Mouse (Mus musculus) embryonic facial prominence, embryonic 10.5 days (tissue): ENCODE data around the gene Spsb4. TPM values are rescaled to one million over a fixed set of nuclear protein-coding genes. Genes with fewer than 3 reads are reported as not detected.

Source experiments
- DNase-seq: peaks from one replicate; pipeline ENCODE4 v3.0.0-alpha.2; 2017; ENCODE audit warnings: low spot score
- H3K27ac ChIP-seq: fragments of 300-500 bp; sonication (generic); replicated peaks from 2 replicates; pipeline ENCODE4 v1.5.1; 2016; ENCODE audit warnings: mild to moderate bottlenecking
- H3K27me3 ChIP-seq: fragments of 300-500 bp; sonication (generic); replicated peaks from 2 replicates; pipeline ENCODE4 v1.6.1; 2016; ENCODE audit warnings: low read depth, mild to moderate bottlenecking; ENCODE audit not compliant: poor library complexity, severe bottlenecking
- H3K36me3 ChIP-seq: fragments of 300-500 bp; sonication (generic); replicated peaks from 2 replicates; pipeline ENCODE4 v1.6.1; 2016; ENCODE audit warnings: mild to moderate bottlenecking, moderate library complexity
- H3K4me1 ChIP-seq: fragments of 300-500 bp; sonication (generic); 2 replicates; pipeline ENCODE4 v1.6.1; 2016
- H3K4me3 ChIP-seq: fragments of 300-500 bp; sonication (generic); 2 replicates; pipeline ENCODE4 v1.5.1; 2016; ENCODE audit warnings: mild to moderate bottlenecking, moderate library complexity
- H3K9me3 ChIP-seq: fragments of 300-500 bp; sonication (generic); 2 replicates; pipeline ENCODE4 v1.6.1; 2016; ENCODE audit warnings: mild to moderate bottlenecking
- WGBS: fragments of 180-500 bp; shearing (Covaris S2); methylation state at CpG from one replicate; pipeline ENCODE4 v1.1.7; 2016; 5-methylcytosine and 5-hydroxymethylcytosine counted together
- polyA plus RNA-seq: library from polyadenylated mRNA; unstranded; fragments of >200 nt; fragmentation: Nextera tagmentation; extraction: Ambion mirVana; gene quantifications from 2 replicates; pipeline ENCODE4 v1.2.1, GENCODE M21; 2016

Spsb4 gene
- 102 and 123 TPM in 2 replicates for polyA plus RNA-seq

DNA sequence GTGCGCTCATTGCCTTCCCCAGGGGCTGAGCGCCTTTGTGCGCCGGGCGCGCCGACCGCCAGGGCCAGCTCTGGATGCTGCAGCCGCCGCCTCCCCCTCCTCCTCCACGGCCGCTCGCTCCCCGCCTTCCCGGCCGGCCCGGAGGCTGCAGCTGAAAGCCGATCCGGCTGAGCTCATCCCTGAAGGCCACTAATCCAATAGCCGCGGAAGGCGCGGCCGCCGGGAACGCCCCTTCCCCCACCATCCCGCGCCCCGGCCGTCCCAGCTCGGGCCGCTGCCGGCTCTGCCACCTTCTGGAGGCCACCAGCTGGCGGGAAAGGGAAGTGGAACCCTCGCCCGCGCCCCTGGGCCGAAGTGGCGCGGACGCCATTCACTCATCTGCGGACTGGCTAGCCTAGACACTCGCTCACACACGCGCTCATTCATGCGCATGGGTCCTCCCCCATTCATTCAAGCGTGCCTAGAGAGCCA is at the start of gene Spsb4:
Gene Spsb4, minus strand, starts transcription at position 167 of the 471 bp plus-strand sequence.
- peak; percentile 97 for DNase-seq
- H3K4me1 ChIP-seq, result peaks cover 58% of the 10 kb centered on the region
- peak within 1 kb of the TSS; percentile 97 for H3K27ac ChIP-seq
- under 1% methylated on average over 47 of the region's 47 CpGs for WGBS
- peak within 1 kb of the TSS; percentile 81 for H3K4me3 ChIP-seq
- peaks cover 35% of the 10 kb centered on the region for H3K27me3 ChIP-seq
- 0 out of 2 replicates have a peak, but pooled peaks cover 6% of the 10 kb centered on the region for H3K36me3 ChIP-seq
- H3K9me3 ChIP-seq, result no peaks in the 10 kb centered on the region

DNA sequence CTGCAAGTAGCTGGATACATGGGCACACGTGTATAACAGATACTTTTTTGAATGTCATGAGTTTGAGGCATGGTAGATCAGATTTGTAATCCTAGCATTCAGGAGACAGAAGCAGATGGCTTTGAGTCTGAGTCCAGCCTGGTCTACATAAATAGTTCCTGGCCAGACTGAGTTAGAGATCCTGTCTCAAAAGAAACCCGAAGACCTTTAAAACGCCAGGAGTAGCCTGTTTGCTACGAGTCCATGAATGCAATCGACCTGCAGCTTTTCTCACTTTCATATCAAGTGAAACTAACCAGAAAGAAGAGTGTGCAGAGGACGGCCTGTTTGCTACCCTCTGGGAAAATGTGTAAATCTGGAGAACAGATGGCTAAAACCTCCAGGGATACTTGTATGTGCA is 49.1 kb upstream of the Spsb4 start:
- no peaks in the 10 kb centered on the region for H3K9me3 ChIP-seq
- peaks cover 16% of the 10 kb centered on the region for H3K36me3 ChIP-seq
- 87% methylated on average over 6 of the region's 6 CpGs for WGBS
- peaks cover 19% of the 10 kb centered on the region for H3K4me1 ChIP-seq
- no peak overlapping the region for H3K4me3 ChIP-seq
- H3K27ac ChIP-seq, result no peak overlapping the region
- H3K27me3 ChIP-seq, result no peaks in the 10 kb centered on the region
- DNase-seq, result no peak

DNA sequence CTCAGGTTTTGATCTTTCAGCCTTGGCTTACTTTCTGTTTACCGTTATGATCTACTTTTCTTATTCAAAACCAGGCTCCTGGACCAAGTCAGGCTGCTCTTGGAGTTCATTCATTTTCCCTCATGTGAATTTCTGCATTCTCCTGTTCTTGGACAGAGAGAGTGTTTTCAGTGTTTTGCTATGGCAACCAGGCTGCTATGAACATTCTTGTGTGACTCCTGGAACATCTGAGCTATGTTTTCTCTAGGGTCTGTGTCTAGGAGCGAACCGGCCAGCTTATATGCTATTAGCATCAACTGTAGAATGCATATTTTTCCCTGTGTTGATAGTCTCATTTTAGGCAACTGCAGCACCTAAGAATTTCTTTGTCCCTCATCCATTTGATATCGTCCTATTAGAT is 47.2 kb upstream of the Spsb4 start:
- H3K27me3 ChIP-seq, result no peaks in the 10 kb centered on the region
- no peak for DNase-seq
- H3K27ac ChIP-seq, result no peak overlapping the region
- 86% methylated on average over 4 of the region's 4 CpGs for WGBS
- H3K4me3 ChIP-seq, result no peak overlapping the region
- H3K9me3 ChIP-seq, result no peaks in the 10 kb centered on the region
- peaks cover 4% of the 10 kb centered on the region; the same call in 1 of the 2 replicates for H3K36me3 ChIP-seq
- peaks cover 21% of the 10 kb centered on the region for H3K4me1 ChIP-seq

DNA sequence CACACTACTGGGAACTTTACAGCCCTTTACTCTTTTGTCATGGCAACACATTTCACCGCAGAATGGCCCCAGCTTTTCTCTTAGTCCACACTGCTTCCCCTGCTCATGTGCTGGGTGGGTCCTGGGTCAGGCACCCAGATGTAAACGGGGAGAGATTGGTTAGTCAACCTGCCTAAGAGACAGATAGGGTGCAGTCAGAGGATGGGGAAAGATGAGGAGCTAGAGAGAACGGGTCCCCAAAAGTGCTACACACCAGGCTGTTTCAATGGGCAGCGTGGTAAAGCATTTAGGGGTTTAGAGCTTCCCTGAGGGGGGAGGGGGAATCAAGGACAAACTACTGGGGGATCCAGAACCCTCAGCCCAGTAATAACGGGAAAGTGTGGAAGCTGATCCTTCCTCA is 46.6 kb upstream of the Spsb4 start:
- WGBS, result 80% methylated on average over 5 of the region's 5 CpGs
- Histone ChIP-seq H3K9me3 (no peaks in the 10 kb centered on the region), H3K4me1 (peaks cover 26% of the 10 kb centered on the region), H3K36me3 (peaks cover 4% of the 10 kb centered on the region; the same call in 1 of the 2 replicates), H3K4me3 (no peak overlapping the region), H3K27ac (no peak overlapping the region), H3K27me3 (no peaks in the 10 kb centered on the region)
- DNase-seq, result no peak

DNA sequence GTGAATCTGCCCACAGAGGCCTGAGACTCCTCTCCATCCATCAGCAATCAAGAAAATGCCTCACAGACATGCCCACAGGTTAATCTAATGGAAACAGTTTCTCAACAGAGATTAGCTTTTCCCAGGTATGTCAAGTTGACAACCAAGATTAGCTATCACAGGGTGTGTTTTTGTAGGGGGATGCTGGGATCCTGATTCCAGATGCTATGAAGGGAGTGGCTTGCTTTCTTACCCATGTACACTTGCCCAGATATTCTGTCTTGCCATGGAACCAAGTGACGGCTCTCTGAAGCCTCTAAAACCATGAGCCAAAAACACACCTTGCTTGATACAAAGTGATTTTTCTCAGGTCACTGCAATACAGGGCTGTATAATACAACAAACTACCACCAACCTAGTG is 45.5 kb upstream of the Spsb4 start:
- peaks cover 4% of the 10 kb centered on the region; the same call in 1 of the 2 replicates for H3K36me3 ChIP-seq
- no peak for DNase-seq
- H3K4me3 ChIP-seq, result no peak overlapping the region
- H3K4me1 ChIP-seq, result peaks cover 26% of the 10 kb centered on the region
- no peaks in the 10 kb centered on the region for H3K9me3 ChIP-seq
- WGBS, result 92% methylated on average over 1 of the region's 1 CpGs
- H3K27me3 ChIP-seq, result no peaks in the 10 kb centered on the region
- no peak overlapping the region for H3K27ac ChIP-seq

DNA sequence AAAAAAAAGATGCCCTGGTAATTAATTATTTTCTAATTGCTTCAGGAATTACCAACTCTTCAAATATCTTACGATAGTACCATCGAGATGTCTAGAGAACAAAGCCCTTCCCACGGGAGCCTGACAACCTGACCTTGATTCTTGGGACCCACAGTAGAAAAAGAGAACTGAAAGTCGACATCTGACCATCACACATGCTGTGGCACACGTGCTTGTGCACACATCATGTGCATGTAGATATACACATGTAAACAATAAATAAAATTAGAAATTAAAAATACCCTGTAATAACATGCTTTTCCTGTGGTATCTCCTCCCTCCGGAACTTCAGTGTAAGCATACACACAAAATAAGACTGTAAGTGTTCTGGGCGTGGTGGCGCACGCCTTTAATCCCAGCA is 43.1 kb upstream of the Spsb4 start:
- no peaks in the 10 kb centered on the region for H3K36me3 ChIP-seq
- H3K4me3 ChIP-seq, result no peak overlapping the region
- H3K9me3 ChIP-seq, result no peaks in the 10 kb centered on the region
- no peak overlapping the region for H3K27ac ChIP-seq
- H3K4me1 ChIP-seq, result peaks cover 35% of the 10 kb centered on the region
- no peak for DNase-seq
- H3K27me3 ChIP-seq, result no peaks in the 10 kb centered on the region
- WGBS, result 95% methylated on average over 9 of the region's 9 CpGs

DNA sequence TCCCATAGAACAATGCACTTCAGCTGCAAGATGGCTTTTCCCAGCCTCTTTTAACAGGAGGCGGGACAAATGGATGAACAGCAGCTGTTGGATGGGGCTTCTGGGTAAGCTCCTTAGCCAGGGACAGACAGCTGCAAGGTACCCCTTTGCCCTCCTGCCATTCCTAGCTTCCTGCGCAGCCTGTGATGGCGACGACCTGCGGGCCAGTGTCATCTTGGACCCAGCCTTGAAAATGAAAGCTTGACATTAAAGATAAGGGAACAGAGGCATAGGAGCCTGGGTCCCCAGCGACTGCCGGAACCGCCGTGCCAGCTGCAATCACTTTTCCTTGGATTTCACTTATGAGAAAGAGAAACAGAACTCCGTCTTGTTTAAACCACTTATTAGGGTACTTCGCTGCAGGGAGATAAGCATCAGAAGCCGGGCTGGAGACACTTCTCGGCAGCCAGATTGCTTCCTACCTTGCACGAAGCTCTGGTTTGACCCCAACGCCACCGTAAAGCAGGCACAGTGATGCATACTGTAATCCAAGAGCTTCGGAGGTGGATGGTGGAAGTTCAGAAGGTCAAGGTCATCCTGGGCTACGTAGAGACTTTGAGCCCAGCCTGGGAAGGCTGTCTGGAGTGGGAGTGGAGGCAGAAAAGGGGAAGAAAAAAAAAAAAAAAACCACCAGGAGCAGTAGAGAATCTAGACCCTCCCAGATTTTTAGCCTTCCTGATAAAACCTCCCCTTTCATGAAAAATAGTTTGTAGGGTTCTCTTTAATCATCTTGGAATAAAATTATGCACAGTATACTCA is 38.1 kb upstream of the Spsb4 start:
- peak overlapping the region; percentile 25; the same call in 1 of the 2 replicates for H3K4me3 ChIP-seq
- DNase-seq, result peak; percentile 63
- 47% methylated on average over 18 of the region's 18 CpGs for WGBS

DNA sequence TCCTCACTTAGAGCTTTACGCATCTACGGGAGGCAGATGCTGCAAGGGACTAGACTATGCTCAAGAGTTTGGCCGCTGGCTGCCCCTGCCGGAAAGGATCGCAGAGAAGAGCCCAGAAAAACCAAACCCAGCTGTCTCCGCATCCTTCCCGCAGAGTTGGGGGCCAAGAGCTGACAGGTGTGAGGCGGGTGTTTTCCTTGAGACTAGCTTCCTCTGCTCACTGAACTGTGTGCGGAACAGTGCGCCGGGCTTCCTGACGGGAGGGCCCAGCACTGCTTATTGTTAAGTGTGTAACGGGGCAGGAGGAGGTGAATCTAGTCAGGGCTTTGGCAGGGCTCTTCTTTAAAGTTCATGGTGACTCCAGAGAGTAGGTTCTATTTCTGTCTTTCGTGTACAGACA is 37.3 kb upstream of the Spsb4 start:
- H3K4me1 ChIP-seq, result peaks cover 37% of the 10 kb centered on the region
- WGBS, result 59% methylated on average over 14 of the region's 14 CpGs
- DNase-seq, result peak; percentile 28
- H3K36me3 ChIP-seq, result no peaks in the 10 kb centered on the region
- H3K4me3 ChIP-seq, result no peak overlapping the region
- H3K9me3 ChIP-seq, result no peaks in the 10 kb centered on the region
- no peaks in the 10 kb centered on the region for H3K27me3 ChIP-seq
- H3K27ac ChIP-seq, result peak overlapping the region; percentile 66

More for the DNA sequence above, 38.1 kb upstream of the Spsb4 start:
- Histone ChIP-seq H3K4me1 (peaks cover 33% of the 10 kb centered on the region), H3K9me3 (no peaks in the 10 kb centered on the region), H3K27ac (peak overlapping the region; percentile 66), H3K27me3 (no peaks in the 10 kb centered on the region), H3K36me3 (no peaks in the 10 kb centered on the region)

DNA sequence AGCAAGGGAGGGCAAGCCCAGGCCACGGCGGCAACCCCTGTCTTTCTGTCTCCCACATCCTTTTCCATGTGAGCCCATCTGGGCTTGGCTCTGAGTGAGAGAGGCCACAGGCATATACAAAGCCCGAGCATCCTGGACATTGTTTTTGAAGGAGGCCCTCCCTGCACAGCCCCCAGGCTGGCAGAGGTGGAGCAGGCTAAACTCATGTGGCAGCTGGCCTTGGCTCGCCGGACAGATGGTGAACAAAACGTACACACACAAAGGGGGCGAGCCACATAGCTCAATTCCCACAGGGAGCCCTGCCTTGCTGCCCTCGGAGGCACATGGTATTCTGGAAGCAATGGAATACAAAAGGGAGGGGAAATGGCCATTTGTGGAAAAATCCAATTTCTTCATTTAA is 32.5 kb upstream of the Spsb4 start:
- Histone ChIP-seq H3K27ac (peak overlapping the region; percentile 77), H3K27me3 (no peaks in the 10 kb centered on the region), H3K4me1 (peaks cover 27% of the 10 kb centered on the region), H3K4me3 (no peak overlapping the region), H3K9me3 (no peaks in the 10 kb centered on the region), H3K36me3 (no peaks in the 10 kb centered on the region)
- DNase-seq, result peak; percentile 58
- WGBS, result 33% methylated on average over 8 of the region's 8 CpGs

DNA sequence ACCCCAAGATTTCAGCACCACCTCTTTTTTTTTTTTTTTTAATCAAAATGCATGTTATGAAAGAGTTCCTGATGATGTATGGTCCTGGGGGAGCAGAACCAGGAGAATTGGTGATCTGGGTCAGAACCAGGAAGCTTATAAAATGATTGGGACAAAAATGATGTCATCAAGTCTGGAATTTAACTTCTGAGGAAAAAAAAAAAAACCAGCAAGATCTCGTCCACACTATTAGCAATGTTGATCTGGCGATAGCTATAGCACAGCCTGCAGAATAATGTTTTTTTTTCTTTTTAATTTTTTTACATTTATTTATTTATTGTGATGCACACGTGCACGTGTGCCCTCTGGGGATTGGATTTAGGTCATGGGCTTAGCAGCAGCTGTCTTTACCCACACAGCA is 27.6 kb upstream of the Spsb4 start:
- Histone ChIP-seq H3K27ac (no peak overlapping the region), H3K27me3 (no peaks in the 10 kb centered on the region), H3K36me3 (no peaks in the 10 kb centered on the region), H3K4me3 (no peak overlapping the region), H3K9me3 (no peaks in the 10 kb centered on the region), H3K4me1 (peaks cover 12% of the 10 kb centered on the region)
- no peak for DNase-seq
- 89% methylated on average over 4 of the region's 4 CpGs for WGBS

DNA sequence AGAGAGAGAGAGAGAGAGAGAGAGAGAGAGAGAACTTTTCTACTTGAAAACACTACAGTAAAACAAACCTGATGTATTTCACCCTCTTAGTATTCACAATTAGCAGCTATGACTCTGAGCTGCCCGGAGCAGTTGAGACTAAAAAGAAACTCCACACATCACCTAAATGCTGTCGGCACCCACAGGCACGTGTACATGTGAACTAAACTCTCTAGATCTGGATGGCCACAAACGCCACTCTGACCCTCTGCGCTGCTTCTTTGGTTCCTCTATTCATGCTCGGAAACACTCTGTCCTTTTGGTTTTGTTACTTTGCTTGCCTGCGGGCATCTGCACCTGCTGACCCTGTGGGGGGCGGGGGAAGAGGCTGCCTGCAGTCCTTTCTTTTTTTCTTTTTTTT is 23.0 kb upstream of the Spsb4 start:
- WGBS, result 76% methylated on average over 8 of the region's 8 CpGs
- peaks cover 6% of the 10 kb centered on the region; the same call in 1 of the 2 replicates for H3K4me1 ChIP-seq
- H3K4me3 ChIP-seq, result no peak overlapping the region
- no peak overlapping the region for H3K27ac ChIP-seq
- H3K36me3 ChIP-seq, result no peaks in the 10 kb centered on the region
- no peaks in the 10 kb centered on the region for H3K27me3 ChIP-seq
- no peaks in the 10 kb centered on the region for H3K9me3 ChIP-seq
- no peak for DNase-seq

DNA sequence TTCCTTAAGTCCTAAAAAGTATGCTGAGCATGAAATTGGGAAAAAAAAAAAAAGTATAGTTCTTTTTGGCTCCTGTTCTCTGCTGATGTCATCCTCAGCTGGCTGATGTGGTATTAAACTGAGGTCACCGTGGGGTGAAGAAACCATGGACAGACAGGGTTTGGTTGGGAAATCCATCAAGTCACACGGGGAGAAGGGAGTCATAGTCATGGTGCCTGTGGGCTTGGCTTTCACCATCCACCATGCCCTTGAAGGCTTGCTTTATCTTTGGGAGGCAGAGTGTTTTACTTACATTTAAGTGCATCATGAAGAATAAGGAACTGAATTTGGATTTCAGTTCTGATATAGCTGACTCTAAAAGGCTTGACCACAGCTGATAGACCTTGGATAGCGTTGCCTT is 19.4 kb upstream of the Spsb4 start:
- no peak overlapping the region for H3K27ac ChIP-seq
- no peaks in the 10 kb centered on the region for H3K9me3 ChIP-seq
- H3K27me3 ChIP-seq, result no peaks in the 10 kb centered on the region
- no peaks in the 10 kb centered on the region for H3K36me3 ChIP-seq
- no peak overlapping the region for H3K4me3 ChIP-seq
- DNase-seq, result no peak
- 88% methylated on average over 3 of the region's 3 CpGs for WGBS
- peaks cover 6% of the 10 kb centered on the region; the same call in 1 of the 2 replicates for H3K4me1 ChIP-seq

DNA sequence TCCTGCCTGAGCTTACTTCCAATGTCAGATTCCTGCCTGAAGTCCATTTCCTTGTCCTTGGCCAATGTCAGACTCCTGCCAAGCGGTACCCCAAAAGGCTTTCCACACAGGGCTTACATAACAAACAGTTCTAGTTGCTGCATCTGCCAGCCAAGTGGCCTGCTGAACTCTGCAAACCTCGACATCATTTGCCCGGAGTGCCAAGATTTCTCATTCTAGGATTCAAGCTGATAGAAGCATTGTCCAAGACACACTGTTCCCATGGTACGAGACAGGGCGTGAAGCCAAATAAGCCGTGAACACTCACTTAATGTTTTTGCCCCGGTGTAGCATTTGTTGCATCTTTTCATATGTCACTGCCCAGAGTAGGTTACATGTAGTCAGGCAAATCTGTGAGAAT is 18.0 kb upstream of the Spsb4 start:
- no peaks in the 10 kb centered on the region for H3K36me3 ChIP-seq
- WGBS, result 94% methylated on average over 7 of the region's 7 CpGs

More for the DNA sequence above, 18.0 kb upstream of the Spsb4 start:
- Histone ChIP-seq H3K4me3 (no peak overlapping the region), H3K9me3 (no peaks in the 10 kb centered on the region), H3K4me1 (peaks cover 6% of the 10 kb centered on the region; the same call in 1 of the 2 replicates), H3K27me3 (no peaks in the 10 kb centered on the region), H3K27ac (no peak overlapping the region)
- DNase-seq, result no peak
